Mouse (Mus musculus) heart, adult 10 weeks (tissue): ENCODE data around the gene Olfr1151. TPM values are rescaled to one million over a fixed set of nuclear protein-coding genes. Genes with fewer than 3 reads are reported as not detected.

Source experiments
- polyA plus RNA-seq: library from polyadenylated mRNA; stranded (reverse); fragments of 350-450 nt; fragmentation: Illumina TruSeq; extraction: RNeasy Lipid Tissue Mini Kit (QIAGEN cat#74804); gene quantifications from one replicate; pipeline ENCODE4 v1.2.3, GENCODE M21; 2014; ENCODE audit warnings: low read depth, low replicate concordance

Olfr1151 gene
- not detected for polyA plus RNA-seq

DNA sequence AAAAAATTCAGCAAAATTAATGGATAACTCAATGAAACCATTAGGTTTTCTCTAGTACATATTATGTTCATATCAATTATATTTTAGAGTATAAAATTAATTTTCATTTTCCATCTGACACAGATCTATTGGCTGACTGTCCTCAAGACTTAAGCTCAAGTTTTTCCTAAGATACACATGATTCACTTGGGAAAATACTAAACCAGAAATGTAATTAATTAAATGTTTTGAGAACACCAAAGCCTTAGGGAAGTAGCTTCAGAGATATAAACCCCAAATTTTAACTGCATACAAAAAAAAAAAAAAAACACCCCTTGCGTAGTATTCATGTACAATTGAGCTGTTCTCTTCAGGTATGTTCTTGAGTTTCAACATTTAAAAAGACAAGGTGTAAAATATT lies at the start of gene Olfr1151:
TSS of gene Olfr1151 (plus strand) at position 301 of the 400 bp plus-strand sequence.

DNA sequence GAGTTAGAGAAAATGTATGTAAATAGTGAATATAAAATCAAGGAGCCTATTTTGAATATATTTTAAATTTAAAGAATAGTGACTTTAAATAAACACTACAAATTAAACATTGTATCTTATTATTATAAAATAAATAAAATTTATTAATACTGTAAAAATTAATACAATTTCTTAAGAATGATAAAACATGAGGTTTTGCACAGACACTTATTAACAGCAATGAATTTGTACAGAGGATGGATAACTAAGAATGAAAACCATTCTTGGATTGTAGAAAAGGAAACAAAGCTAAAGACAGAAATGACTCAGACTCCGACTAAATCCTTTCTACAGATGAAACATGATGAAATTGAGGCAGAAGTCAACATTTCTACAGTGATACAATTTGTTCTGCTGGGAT lies 46.1 kb upstream of the Olfr1151 start, which contains the start of gene Olfr1145:
TSS of gene Olfr1145 (plus strand) at position 301 of the 400 bp plus-strand sequence.

DNA sequence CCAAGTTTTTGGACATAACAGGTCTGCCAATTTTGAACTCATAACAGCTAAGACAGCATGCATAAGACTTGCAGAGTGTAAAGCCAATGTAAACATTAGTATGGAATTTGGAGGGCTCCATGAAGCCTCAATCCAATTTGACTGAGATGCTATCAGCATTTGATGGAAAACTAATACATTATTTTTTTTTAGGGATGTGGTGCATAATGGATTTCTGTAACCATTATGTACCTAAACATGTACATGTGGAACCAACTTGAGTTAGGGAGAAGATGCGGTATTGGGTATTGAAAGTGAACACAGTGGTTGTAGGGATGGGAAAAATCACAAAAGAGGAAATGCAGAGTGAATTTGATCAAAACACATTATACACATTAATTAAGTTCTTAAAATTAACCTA lies 25.4 kb upstream of the Olfr1151 start, which contains the start of gene Olfr1148:
TSS of gene Olfr1148 (plus strand) at position 301 of the 400 bp plus-strand sequence.

DNA sequence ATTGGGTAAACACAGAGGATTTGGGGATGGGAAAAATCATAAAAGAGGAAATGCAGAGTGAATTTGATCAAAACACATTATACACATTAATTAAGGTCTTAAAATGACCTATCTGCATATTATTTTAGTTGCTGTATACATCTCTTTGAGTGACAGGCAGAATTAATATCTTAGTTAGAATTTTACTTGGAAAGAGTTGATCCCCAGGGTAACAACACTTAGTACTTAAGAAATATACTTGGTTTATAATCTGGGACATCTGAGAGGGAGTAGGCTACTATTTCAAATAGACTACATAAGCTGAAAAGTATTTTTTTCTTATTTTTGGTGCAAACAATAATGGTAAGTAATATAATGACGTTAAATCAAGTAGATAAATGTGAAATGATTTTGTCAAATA lies 12.0 kb upstream of the Olfr1151 start, which contains the start of gene Olfr1150-ps1:
TSS of gene Olfr1150-ps1 (plus strand) at position 301 of the 400 bp plus-strand sequence.

DNA sequence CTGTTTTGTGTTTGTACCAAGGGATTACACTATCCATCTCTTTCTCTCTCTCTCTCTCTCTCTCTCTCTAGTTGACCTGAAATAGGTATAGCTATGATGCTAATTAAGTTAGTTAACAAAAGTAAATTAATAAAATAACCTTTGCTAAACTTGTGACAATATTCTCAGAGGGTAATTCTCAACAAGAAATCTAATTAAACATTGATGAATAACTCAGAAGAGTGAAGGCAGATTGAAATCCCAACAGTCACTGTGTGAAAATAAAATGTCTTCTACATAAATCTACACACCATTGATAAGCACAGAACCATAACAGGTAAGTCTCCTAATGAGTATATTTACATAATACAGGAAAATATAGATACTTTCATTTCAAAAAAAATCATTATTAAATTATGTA lies 10.5 kb downstream of the Olfr1151 start, which contains the start of gene Olfr1152:
TSS of gene Olfr1152 (plus strand) at position 301 of the 400 bp plus-strand sequence.

DNA sequence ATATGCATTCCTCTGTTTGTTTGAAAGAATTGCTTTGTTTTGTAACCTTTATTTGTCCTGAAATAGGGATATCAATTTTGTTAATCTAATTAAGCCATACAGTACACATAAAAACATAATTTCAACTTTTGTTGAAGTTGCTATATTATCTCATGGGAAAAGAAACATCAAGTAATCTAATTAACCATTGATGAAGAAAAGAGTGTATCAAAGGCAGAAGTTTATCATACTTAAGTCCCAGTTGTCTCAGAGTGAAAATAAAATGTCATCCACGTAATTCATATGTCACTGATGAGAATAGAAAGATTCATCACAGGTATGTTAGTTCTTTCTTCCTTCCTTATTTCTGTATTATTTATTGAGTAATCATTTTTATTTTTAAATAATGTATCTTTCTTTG lies 39.0 kb downstream of the Olfr1151 start, which contains the start of gene Olfr1153:
TSS of gene Olfr1153 (plus strand) at position 301 of the 400 bp plus-strand sequence.

DNA sequence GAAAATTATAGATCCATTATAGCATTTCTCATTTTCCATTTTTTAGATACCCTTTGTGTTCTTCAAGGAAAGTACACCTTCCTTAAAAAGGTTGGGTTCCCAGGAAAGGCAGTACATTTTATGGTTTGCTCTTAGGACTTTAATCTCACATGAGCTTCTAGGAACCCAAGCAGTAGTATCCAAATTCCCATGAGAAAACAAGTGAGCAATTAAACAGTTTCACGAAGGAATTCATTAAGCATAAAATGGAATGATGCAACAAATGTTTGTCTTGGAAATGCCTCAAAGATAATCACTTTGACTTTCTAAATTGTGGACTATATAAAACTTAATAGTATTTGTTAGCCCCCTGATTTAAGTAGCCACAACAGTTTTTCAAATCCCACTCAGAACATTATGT lies 49.4 kb downstream of the Olfr1151 start, which contains the start of gene Olfr1154:
TSS of gene Olfr1154 (minus strand) at position 101 of the 400 bp plus-strand sequence.

Other genes with a start within 250 kb of the Olfr1151 start
- not detected for gene Olfr1130, start 249.7 kb upstream of the Olfr1151 start, polyA plus RNA-seq
- not detected for gene Olfr1131, start 228.8 kb upstream of the Olfr1151 start, polyA plus RNA-seq
- gene Olfr1132, start 218.3 kb upstream of the Olfr1151 start, polyA plus RNA-seq = not detected
- gene Olfr1133, start 208.5 kb upstream of the Olfr1151 start, polyA plus RNA-seq = not detected
- gene Olfr1134, start 197.4 kb upstream of the Olfr1151 start, polyA plus RNA-seq = not detected
- not detected for gene Olfr1135, start 182.2 kb upstream of the Olfr1151 start, polyA plus RNA-seq
- not detected for gene Olfr1136, start 161.9 kb upstream of the Olfr1151 start, polyA plus RNA-seq
- gene Olfr1137, start 142.7 kb upstream of the Olfr1151 start, polyA plus RNA-seq = not detected
- not detected for gene Olfr1138, start 115.9 kb upstream of the Olfr1151 start, polyA plus RNA-seq
- not detected for gene Olfr1140, start 112.1 kb upstream of the Olfr1151 start, polyA plus RNA-seq
- gene Olfr1141, start 101.9 kb upstream of the Olfr1151 start, polyA plus RNA-seq = not detected
- gene Olfr152, start 76.4 kb upstream of the Olfr1151 start, polyA plus RNA-seq = not detected
- gene Olfr1143, start 55.3 kb upstream of the Olfr1151 start, polyA plus RNA-seq = not detected
- gene Olfr1145, start 46.0 kb upstream of the Olfr1151 start, polyA plus RNA-seq = not detected
- not detected for gene Olfr1148, start 25.3 kb upstream of the Olfr1151 start, polyA plus RNA-seq
- not detected for gene Olfr1150-ps1, start 11.9 kb upstream of the Olfr1151 start, polyA plus RNA-seq
- gene Olfr1152, start 10.6 kb downstream of the Olfr1151 start, polyA plus RNA-seq = not detected
- gene Olfr1153, start 39.1 kb downstream of the Olfr1151 start, polyA plus RNA-seq = not detected
- gene Olfr1154, start 49.3 kb downstream of the Olfr1151 start, polyA plus RNA-seq = not detected
- gene Olfr1155, start 89.3 kb downstream of the Olfr1151 start, polyA plus RNA-seq = not detected
- gene Olfr1156, start 97.2 kb downstream of the Olfr1151 start, polyA plus RNA-seq = not detected
- gene Olfr1157, start 112.4 kb downstream of the Olfr1151 start, polyA plus RNA-seq = not detected
- gene Olfr74, start 118.8 kb downstream of the Olfr1151 start, polyA plus RNA-seq = not detected
- not detected for gene Olfr1158, start 134.3 kb downstream of the Olfr1151 start, polyA plus RNA-seq
- gene Olfr1160, start 152.4 kb downstream of the Olfr1151 start, polyA plus RNA-seq = not detected
- gene Olfr1161, start 166.9 kb downstream of the Olfr1151 start, polyA plus RNA-seq = not detected
- not detected for gene Olfr73, start 181.8 kb downstream of the Olfr1151 start, polyA plus RNA-seq
- gene Olfr1162, start 195.3 kb downstream of the Olfr1151 start, polyA plus RNA-seq = not detected
- gene Olfr1163, start 216.0 kb downstream of the Olfr1151 start, polyA plus RNA-seq = not detected
- gene Olfr1164, start 238.1 kb downstream of the Olfr1151 start, polyA plus RNA-seq = not detected